Mouse (Mus musculus) NIH3T3 (cell line): ENCODE results near the gene Sept4.

Experiments used
- DNase-seq: peaks from one replicate; pipeline ENCODE4 v3.0.0-alpha.2; 2012; ENCODE audit warnings: low read depth

Gene Sept4

DNA sequence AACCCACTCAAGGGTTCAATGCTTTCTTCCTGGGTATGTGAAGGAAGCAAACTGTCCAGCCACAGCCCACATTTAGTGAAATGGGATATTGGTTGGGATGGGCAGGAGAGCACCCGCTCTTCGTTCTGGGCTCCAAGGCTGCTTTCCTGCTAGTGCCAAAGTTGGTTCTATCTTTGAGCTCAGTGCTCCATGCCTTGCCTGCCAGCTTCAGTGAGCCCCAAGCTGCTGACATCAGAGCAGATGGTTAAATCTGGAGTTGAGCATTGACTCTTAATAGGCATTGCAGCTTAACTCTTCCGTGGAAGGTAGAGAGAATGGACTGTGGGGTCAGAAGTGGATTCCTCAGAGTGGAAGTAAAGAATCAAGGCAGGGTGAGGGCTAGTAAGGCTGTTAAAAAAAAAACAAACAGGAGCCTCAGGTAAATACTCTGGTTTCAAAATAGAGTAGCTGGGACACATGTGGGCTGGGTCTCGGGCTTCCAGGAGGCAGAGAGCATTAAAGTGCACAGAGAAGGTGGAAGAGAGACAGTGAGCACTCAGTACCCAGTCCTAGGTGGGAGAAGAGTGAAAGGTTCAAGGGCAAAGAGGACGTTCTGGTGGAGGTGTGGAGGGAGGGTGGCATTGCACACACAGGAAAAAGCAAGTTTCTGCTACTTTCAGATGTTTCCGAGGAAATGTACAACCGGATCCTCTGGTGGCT lies at the start of gene Sept4:
Gene Sept4, plus strand, starts transcription at position 649 of the 699 bp plus-strand sequence.
- no peak for DNase-seq

GRCm38 (mm10) chr11:87519260-87519659 lies 49.4 kb upstream of the Sept4 start:
- peak; percentile 76 for DNase-seq

DNA sequence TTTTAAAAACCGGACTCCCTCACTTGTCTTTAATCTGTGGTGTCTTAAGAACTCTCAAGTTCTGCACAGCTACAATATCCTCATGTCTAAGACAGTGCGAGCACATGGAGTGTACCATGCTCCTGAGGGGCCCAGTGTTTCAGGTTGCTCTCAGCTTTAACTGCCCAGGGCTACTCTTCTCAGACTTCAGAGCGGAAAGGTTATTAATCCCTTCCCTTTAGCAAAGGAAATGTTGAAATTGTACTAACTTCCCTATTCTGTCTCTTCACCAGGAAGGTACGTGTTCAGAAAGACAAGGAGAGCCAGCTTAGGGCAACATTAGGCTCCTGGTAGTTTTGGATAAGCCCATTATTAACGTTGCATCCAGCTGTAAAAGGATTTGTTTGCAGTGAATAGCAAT lies 45.2 kb upstream of the Sept4 start:
- no peak for DNase-seq

DNA sequence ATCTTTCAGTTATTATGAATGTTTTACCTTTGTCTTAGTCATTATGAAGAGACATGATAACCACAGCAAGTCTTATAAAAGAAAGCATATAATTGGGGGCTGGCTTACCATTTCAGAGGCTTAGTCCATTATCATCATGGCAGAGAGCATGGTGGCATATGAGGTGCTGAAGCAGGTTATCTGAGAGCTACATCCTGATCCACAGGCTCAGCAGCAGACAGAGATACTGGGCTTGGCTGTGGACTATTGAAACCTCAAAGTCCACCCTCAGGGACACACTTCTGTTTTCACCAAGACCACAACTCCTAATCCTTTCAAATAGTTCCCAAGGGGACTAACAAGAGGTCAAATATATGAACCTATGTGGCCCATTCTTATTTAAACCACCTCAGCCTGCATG lies 44.7 kb upstream of the Sept4 start:
- no peak for DNase-seq

DNA sequence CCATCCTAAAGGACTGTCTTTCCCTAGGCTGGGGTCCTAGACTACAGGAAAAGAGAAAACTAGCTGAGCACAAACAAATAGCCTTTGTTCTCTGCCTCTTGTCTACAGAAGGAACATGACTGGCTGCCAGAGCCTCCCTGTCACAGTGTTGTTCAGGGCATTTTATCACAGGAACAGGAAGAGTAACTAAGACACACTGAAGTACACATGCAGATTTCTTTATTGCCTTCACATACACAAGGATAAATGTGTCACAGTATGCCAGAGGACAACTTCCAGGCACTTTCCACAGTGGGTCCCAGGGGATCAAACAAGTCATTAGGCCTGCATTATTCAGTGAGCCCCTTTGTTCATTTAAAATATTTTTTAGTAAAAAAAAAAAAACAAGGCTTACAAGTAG lies 43.9 kb upstream of the Sept4 start:
- no peak for DNase-seq

DNA sequence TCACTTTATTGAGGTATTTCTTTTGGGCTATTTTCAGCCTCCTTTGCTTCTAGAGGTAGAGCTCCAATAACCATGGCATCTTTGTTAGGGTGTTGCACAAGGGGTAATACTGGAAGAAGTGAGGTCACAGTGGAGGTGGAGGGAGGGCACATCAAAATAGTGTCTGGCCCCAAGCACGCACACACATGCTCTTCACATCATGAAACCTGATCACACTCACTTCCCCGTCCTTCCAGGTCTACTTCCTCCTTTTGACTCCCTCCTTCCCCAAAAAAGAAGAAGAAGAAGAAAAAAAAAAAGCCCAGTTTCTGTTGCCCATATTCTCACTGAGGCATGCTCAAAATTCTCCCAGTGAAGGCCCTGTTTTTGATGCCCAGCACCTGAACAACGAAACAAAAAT lies 41.3 kb upstream of the Sept4 start:
- DNase-seq: no peak

DNA sequence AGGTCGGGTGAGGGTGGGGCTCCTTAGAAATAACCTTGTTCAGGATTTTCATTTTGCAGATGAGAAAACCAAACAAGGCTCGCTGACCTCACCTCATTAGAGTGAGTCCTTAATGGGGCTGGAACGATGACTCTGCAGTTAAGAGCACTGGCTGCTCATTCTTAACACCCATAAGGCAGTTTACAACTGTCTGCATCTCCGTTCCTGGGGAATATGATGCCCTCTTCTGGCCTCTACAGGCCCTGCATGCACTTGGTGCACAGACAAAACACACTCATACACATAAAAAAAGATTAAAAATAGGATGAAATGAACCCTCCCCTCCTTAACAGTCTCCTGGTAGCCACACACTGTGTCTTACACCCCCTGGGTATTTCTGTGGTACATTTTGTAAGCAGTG lies 40.7 kb upstream of the Sept4 start:
- peak; percentile 15 for DNase-seq

DNA sequence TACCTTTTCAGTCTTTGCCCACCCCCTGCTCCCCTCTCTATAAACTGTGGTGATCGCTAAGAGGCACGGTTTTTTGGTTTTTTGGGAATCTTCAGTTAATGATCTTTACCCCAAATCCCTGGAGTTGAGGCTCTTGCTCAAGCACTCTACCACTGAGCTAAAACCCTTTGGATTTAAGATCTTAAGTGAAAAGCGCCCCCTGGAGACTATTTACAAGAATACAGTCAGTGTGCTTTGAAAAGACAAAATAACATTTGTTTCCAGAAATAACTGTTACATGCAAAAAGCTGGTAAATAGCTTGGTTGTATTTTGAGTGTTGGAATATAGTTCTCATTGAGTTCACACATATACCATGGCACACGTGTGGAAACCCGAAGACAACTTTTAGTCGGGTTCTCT lies 37.0 kb upstream of the Sept4 start:
- peak; percentile 33 for DNase-seq

GRCm38 (mm10) chr11:87542285-87542684 lies 26.4 kb upstream of the Sept4 start:
- no peak for DNase-seq

DNA sequence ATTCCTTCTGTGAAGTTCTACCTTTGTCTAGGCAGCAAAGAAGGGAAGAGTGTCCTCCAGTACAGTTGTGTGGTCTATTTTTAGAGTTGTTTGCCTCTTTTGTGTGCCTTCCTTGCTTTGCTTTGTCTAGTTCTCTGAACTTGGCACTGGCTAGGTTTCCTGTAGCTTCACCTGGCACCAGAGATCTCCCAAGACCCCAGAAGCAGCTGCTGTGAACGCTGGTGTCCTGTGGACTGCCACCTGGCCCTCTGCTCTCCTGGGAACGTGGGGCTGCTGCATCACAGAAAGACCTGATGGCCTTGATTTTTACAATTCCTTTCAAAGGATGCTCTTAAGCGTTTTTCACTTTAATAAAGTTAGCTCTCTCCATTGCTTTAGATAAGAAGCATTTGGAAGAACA lies 25.8 kb upstream of the Sept4 start:
- no peak for DNase-seq

GRCm38 (mm10) chr11:87553342-87553741 lies 15.4 kb upstream of the Sept4 start:
- no peak for DNase-seq

DNA sequence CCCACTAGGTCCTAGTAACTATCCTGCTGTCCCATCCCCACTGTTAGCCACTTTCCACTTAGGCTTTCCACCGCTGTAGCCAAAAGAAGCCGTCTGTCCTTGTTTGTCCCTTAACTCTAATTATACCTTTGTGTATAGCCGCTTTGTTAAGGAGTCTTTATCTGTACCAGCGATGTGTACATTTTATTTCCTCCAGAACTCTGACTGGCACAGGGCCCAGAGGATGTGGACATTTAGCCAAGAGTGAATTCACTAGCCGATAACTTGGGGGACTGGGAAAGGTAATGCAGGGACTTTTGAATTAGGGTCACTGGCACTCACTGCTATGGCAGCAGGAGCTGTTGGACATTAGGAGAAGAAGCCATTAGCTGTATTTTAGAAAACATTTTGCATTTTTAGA lies 14.3 kb upstream of the Sept4 start:
- peak; percentile 47 for DNase-seq

DNA sequence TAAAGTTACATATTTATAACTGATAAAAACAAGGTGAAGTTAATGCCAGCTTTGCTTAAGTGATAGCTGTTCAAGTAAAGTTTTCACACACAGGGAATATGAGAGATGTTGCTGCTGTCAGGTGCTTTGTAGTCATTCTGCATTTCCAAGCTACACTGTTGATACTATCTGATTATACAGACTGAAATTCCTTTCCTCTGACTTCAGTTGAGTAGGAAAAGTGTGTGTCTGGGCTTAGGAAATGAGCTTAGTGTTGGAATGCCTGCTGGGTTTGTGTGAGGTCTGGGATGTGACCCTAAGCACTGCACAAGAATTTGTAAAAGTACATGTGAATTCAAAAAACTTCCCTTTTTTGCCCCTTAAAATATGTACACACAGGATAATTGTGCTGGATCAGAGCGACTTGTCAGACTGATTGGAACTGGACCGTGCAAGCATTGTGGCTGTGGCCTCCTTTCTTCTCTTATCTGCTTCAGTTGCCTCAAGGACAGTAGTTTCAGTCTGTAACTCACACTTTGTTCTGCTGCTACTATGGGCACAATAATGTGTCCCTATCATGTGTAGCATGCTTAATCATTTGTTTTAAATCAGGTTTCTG lies 13.5 kb upstream of the Sept4 start:
- DNase-seq: peak; percentile 42

DNA sequence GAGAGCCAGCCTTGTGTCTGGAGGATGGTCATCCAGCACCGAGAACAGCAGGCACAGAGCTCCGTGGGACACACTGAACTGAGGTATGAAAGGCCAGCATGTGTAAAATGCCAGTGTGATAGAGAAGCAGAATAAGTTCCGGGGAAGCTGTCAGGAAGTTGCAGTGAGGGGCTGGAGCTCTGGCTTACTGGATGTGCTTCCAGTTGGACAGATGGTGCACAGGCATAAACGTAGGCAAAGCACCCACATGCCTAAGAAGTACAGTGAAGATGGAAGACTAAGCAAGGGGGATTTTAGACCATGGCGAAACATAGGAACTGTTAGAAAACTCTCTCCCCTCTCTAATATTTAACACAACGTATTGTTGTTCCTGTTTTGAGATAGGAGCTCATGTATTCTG lies 7.5 kb upstream of the Sept4 start:
- no peak for DNase-seq

- no peak for DNase-seq
Observed at GRCm38 (mm10) chr11:87566501-87566900, 2.2 kb upstream of the Sept4 start, which contains the start of gene Gm11492. Gm11492 (plus strand) TSS chr11:87566653.

DNA sequence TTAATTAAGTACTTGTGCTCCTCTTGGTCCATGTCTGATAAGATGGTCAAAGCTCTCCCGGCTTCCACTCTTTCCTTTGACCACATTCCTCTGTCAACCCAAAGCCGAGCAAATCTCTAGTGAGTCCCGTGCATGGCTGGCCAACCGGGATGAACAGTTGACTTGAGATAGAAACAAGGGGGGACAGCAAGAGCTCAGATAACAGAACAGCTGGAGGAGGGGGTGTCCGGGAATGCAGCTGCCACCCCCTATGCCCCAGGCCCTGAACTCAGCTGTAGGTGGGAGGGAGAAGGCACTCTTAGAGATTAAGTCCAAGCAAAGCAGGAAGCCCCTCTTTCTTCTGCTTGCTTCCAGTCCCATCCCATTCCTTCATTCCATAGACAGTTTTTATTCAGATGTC lies 2.0 kb downstream of the Sept4 start:
- no peak for DNase-seq

GRCm38 (mm10) chr11:87571361-87571950 lies 2.8 kb downstream of the Sept4 start:
- DNase-seq: peak; percentile 53

GRCm38 (mm10) chr11:87573751-87574150 lies 5.0 kb downstream of the Sept4 start:
- DNase-seq: no peak

DNA sequence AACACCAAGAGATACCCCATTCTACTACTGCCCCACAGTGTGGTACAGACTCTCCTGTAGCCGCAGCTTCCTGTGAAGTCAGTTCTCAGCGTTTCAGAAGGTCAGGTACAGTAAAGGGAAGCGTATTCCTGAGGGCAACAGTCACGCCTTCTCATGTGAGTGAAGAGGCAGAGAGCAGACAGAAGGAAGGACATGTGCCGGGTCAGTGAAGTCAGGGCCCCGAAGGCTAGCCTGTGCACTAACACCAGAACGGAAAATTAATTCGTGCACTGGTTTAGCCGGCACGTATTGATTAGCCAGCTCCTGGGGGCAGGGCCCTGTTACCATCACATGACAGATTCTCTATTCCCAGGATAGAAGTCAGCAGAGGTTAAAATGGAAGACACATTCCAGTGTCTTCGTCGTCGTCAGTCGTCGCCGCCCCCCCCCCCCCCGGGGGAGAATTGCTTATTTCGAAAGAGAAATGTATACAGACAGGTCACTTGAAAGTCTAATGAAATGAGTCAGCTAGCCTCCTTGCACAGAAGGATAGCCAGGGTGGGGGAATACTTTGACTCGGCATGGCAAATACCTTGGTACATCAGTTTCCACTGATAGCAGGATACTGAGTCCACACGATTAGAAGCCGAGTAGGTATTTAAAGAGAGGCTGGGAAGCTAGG lies 5.9 kb downstream of the Sept4 start:
- peak; percentile 50 for DNase-seq

DNA sequence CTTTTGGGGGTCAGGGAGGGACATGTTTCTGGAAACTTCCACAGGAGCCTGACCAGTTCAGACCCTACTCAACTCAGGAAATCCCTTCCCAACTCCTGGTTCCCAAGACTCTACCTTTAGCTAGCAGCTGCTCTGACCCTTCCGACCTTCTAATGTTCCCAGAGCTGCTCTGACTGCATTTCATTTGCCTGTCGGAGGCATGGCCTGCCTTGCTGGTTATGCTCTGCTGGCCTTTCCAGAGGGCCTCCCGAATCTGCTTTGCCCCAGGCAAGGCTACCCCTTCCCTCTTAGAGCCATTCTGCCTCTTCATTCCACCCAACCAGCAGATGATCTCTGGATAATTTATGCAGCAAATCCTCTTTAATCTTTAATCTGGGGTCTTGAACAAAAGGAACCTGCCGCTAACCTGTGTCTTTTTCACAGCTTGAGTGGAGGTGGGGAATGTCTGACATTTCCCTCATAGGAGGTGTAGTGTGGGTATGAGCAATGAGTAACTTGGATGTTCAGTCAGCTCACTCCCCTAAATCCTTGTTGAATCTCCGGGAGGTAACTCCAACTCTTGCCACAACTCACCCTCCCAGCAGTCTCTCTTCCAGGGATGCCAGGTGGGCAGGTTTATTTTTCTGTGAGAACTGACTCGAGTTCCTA lies 9.0 kb downstream of the Sept4 start:
- DNase-seq: no peak

DNA sequence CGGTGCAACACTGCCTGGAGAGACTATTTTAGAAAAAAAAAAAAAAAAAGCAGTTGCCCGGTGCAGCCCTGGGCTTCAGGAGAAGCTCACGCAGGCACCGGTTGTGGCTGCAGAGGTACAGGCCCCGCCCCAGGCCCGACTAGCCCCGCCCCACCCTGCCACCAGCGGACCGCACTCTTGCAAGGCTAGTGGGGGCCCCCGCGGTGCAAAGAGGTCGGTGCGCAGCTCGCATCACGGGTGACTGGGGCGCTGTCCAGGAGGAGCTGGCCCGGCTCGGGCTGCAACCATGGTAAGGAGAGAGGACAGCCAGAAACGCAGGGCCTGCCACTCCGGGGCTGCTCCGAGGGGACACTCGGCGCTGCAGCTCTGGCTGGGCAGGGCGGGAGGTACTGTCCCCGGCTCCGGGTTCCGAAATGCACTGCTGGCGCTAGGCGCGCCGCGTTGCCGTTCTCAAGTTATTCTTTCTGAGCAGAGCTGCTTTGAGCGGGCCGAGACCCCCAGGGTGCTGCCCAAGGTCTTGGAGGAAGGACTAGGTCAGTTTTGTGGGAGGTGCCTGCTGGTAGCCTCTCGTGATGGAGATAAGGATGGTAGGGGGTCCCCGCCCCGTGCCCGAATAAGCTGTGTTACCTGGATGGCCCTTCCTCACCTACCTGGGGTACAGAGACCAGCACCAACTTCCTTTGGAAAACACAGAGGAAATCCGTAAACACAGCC lies 9.7 kb downstream of the Sept4 start:
- no peak for DNase-seq
